Mouse (Mus musculus): ENCODE data around the gene Igfbp4.

DNA sequence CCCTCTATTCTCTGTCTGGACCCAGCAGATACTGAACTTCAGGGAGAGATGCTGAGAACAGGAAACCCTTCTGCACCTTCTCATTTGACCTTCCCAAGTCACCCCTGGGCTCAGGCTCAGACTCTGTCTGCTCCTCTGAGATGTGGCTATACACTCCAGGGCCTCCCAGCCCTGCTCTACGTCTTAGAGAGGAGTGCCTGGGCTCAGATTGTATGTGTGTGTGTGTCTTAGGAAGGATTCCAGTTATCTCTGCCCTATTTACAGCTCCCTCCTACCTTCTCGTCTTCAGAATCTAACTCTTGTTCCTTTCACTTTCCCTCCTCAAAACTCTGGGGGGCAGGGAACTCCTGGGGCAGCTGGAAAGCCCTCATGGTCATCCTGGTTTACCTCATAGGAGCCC lies 47.4 kb downstream of the Igfbp4 start:
- TF ChIP-seq POLR2A (IDR thresholded peaks at IDR 0.05; ENCODE audit: borderline replicate concordance, extremely low read depth, insufficient read depth, insufficient read length, poor library complexity, severe bottlenecking) (no peak), CTCF (IDR thresholded peaks at IDR 0.05; ENCODE audit: borderline replicate concordance, extremely low read depth, insufficient read depth, insufficient read length) (no peak)
